In genomic region chr2:118543893-118544799, GRCm38 (mm10) we compare ENCODE assay signal across 8 mouse cellular contexts. TPM values are rescaled to one million over a fixed set of nuclear protein-coding genes. Genes with fewer than 3 reads are reported as not detected.
DNase-seq lines count a peak whose midpoint lies in the region; ATAC-seq and TF ChIP-seq lines count a peak whose summit lies in the region.

No protein-coding gene starts in this region.

- no peak for TF ChIP-seq CTCF in Patski (IDR thresholded peaks at IDR 0.05)

- H3K4me2 ChIP-seq in hindbrain, embryonic 11.5 days (replicated peaks; ENCODE audit: low read depth, low read length) = peak overlapping the region; percentile 46

- in situ Hi-C loops in Patski (cut with MboI; ENCODE audit: low pct_unique_long_range_greater_than_20kb) = no loop called here

- CTCF ChIA-PET in Patski (lab: Charles Lee) = interaction anchor here (0.9 to 4.3 kb wide), 8 partner anchors 14 to 83 kb away, joined by 3 to 25 read pairs (median 5); no protein-coding TSS in a partner anchor

- no peaks in the 10 kb centered on the region for H3K9me3 ChIP-seq in hindbrain, embryonic 11.5 days (ENCODE audit: control insufficient read depth, low read length)

- no peaks in the 10 kb centered on the region for H3K36me3 ChIP-seq in hindbrain, embryonic 11.5 days (ENCODE audit: control insufficient read depth, insufficient read depth, low read length)

- WGBS in hindbrain, embryonic 11.5 days = 16% methylated on average over 18 of the region's 23 CpGs

- peak; percentile 85 for DNase-seq in Patski (ENCODE audit: low read depth, low spot score)
- peak; percentile 88 for DNase-seq in cerebellum, adult 9-10 months
- DNase-seq in forelimb bud, embryonic 11.5 days (ENCODE audit: low read depth, low spot score) = peak; percentile 90
- DNase-seq in hindbrain, embryonic 11.5 days (ENCODE audit: low spot score) = peak; percentile 65
- DNase-seq in layer of hippocampus, postnatal 10 days (ENCODE audit: low spot score in 2 of 2) = peak; percentile 78 to 85
- DNase-seq in lung, postnatal 14 days = peak; percentile 82
- peak; percentile 84 for DNase-seq in retina, postnatal 1 day
- peak; percentile 83 to 90 for DNase-seq in urinary bladder, postnatal 36 days (ENCODE audit: low spot score in 2 of 2)

- peak overlapping the region; percentile 77 for H3K27ac ChIP-seq in hindbrain, embryonic 11.5 days (ENCODE audit: low read depth, low read length)

- no peak overlapping the region for H3K4me3 ChIP-seq in hindbrain, embryonic 11.5 days (ENCODE audit: low read depth, low read length)

- H3K27me3 ChIP-seq in Patski = no peaks in the 10 kb centered on the region
- H3K27me3 ChIP-seq in hindbrain, embryonic 11.5 days (ENCODE audit: control insufficient read depth, insufficient read depth, low read length) = no peaks in the 10 kb centered on the region

- peak; percentile 66 for ATAC-seq in Patski
- ATAC-seq in hindbrain, embryonic 11.5 days (ENCODE audit: low FRiP score) = peak; percentile 36

- H3K4me1 ChIP-seq in hindbrain, embryonic 11.5 days (replicated peaks; ENCODE audit: control insufficient read depth, insufficient read depth, low read length) = peaks cover 28% of the 10 kb centered on the region; the same call in 1 of the 2 replicates

- POLR2A ChIA-PET in Patski (lab: Charles Lee) = interaction anchor here (1.1 to 1.7 kb wide), 3 partner anchors 11 to 14 kb away, joined by 3 to 4 read pairs (median 4); no protein-coding TSS in a partner anchor

- peak overlapping the region; percentile 37; the same call in 1 of the 2 replicates for H3K9ac ChIP-seq in hindbrain, embryonic 11.5 days (ENCODE audit: low read depth, low read length)

RNA-seq across cellular contexts. Expression of gene Bmf, which starts 5.3 kb away (rescaled TPM):
- 12.0 TPM for polyA plus RNA-seq in Patski (2021)
- polyA plus RNA-seq in hindbrain, embryonic 11.5 days (2014; fragmentation: Nextera tagmentation; extraction: Ambion mirVana) = 2.5 and 4.9 TPM in 2 replicates
- total RNA-seq in layer of hippocampus, postnatal 10 days (2021) = 1 to 10 TPM; 2.3 to 4.5 TPM

RNA-seq across cellular contexts. Expression of gene Bub1b, which starts 53.9 kb away (rescaled TPM):
- 44.8 TPM for polyA plus RNA-seq in Patski (2021)
- 80.6 and 100.0 TPM in 2 replicates for polyA plus RNA-seq in hindbrain, embryonic 11.5 days (2014; fragmentation: Nextera tagmentation; extraction: Ambion mirVana)
- total RNA-seq in layer of hippocampus, postnatal 10 days (2021) = 1 to 10 TPM; 5.1 to 6.2 TPM
